Mouse (Mus musculus) stomach, postnatal 0 days (tissue): ENCODE results near the gene Ap1s2.

Experiments
- CTCF ChIP-seq: IDR thresholded peaks from 2 replicates; pipeline ENCODE4 v1.5.1; 2016; ENCODE audit warnings: antibody characterized with exemption, low read depth, mild to moderate bottlenecking, moderate library complexity
- EP300 ChIP-seq: optimal IDR thresholded peaks from 2 replicates; pipeline ENCODE3; 2016; ENCODE audit warnings: antibody characterized with exemption

DNA sequence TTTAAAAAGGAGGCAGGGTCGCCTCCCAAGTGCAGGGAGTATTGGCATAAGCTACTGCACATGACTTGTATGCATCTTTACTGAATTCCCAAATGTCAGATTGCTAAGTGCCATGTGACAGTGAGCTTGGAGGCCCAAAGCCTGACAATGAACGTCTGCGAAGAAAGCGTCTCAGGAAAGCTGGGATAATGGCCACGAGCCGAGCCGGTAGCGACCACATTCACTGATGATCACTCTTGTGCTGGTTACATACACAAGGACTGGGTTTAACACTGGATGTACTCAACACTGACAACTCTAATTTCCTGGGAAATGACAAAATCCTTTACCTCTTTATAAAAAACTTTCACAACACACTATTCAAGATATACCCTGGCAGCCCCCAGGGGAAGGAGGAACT, 25.9 kb downstream of the Ap1s2 start:
- TF ChIP-seq CTCF = no peak
- no peak for TF ChIP-seq EP300
